Mouse (Mus musculus) left cerebral cortex, adult 2 months (tissue): ENCODE data around the gene Snx6. TPM values are rescaled to one million over a fixed set of nuclear protein-coding genes. Genes with fewer than 3 reads are reported as not detected.
"Not testable (repeated sequence)": the region's sequence is repeated elsewhere in the genome, so short reads cannot be mapped to it uniquely, and the experiment has no call there.

Experiments
- DNase-seq, 2 experiments: peaks; one replicate each; pipeline ENCODE4 v3.0.0; 2021 to 2022; ENCODE audit warnings: low spot score in 2 of 2, mixed read lengths in 1 of 2; ENCODE audit errors: extremely low spot score in 1 of 2
- H3K27ac ChIP-seq: fragments of 200-600 bp; 2 replicates; pipeline ENCODE4 v1.8.1; 2022
- H3K4me3 ChIP-seq: fragments of 200-600 bp; 2 replicates; pipeline ENCODE4 v1.8.1; 2022
- CTCF ChIP-seq: fragments of 200-600 bp; IDR thresholded peaks from 2 replicates; pipeline ENCODE4 v1.8.1; 2022; ENCODE audit warnings: antibody characterized with exemption, mild to moderate bottlenecking, moderate library complexity
- intact Hi-C: fragments of 180-260 bp; cut with DNase I; formaldehyde crosslinking; loops from one replicate; pipeline ENCODE4 v1.15.1; 2025
- total RNA-seq, 2 experiments: library from RNA; stranded (reverse); gene quantifications; 2 replicates each; pipeline ENCODE4 v1.2.3; 2021

Gene Snx6
- total RNA-seq, 2 experiments from 2014 or later, result 39.5 to 43.1 TPM

DNA sequence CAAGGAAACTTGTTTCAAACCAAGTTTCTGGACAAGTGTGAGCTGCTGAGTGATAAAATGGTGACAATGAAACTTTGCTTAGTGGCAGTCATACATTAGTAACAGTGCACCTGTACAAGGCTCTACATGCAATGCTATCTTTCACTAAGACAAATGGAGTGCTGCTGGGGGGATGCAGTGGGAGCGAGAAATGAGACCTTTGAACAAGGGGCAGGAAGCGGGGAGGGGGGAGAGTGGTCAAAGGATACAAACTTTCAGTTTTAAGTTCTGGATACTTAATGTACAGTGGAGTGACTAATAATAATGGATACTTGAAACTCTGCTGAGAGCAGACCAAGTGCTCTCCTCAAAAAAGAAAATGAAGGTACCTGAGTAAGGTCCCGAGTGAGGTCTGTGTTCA is 1.1 kb downstream of the Snx6 start:
- Histone ChIP-seq H3K4me3 (peak overlapping the region; percentile 98), H3K27ac (no peak overlapping the region)
- no peak for DNase-seq
- TF ChIP-seq CTCF, result no peak
- intact Hi-C loops, result loop anchor here (2.0 kb wide), 1 partner anchor 94 kb away; no protein-coding TSS in a partner anchor

DNA sequence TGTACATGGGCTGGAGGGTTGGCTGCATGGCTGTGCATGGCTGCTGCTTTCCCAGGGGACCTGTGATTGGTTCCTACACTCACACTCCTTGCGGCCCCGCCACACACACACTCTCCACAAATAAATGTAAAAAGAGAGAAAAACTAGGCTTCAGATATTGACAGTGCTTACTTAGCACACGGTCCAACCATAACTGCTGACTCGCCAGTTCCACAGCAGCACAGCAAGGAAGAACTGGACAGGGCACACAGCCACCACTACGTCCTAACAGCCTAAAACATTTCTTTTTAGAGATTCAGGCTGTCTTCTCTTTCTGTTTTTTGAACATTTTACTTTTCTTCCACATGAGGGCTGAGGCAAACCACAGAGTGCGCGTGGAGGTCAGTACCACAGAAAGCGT is 4.0 kb downstream of the Snx6 start:
- no peak for DNase-seq
- H3K4me3 ChIP-seq, result no peak overlapping the region
- intact Hi-C loops, result no loop called here
- H3K27ac ChIP-seq, result no peak overlapping the region
- TF ChIP-seq CTCF, result no peak

DNA sequence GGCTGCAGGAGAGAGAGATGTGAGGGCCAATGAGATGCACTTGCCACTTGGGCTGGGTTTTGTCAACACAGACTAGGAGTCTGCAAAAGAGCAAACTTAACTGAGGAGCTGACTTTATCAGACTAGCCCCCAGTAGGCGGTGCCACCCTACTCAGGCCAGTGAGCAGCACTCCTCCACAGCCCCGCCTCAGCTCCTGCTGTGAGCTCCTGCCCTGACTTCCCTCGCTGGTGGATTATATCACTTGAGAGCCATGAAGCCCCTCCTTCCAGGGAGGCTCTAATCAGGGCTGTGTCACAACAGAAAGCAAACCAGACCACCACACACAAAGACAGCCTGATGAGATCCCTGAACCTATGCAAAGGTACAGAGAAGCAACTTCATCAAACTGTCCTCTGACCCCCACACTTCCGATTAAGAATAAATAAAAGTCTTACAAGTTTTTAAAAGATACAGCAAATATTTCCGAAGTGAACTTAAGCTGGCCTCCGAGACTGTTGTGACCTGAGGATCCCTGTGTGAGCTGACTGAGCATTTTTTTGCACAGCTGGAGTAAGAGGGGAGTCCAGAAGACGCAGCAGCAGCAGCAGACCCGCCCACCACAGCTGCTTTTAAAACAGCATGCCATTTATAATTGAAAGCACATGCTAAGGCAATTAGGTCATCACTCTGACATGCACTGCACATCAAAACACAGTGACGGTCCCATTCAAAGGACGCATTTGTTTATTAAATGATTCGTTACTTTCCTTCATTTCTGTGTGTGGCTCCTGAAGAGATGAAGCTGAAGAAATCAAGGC is 6.0 kb downstream of the Snx6 start:
- intact Hi-C loops, result no loop called here

DNA sequence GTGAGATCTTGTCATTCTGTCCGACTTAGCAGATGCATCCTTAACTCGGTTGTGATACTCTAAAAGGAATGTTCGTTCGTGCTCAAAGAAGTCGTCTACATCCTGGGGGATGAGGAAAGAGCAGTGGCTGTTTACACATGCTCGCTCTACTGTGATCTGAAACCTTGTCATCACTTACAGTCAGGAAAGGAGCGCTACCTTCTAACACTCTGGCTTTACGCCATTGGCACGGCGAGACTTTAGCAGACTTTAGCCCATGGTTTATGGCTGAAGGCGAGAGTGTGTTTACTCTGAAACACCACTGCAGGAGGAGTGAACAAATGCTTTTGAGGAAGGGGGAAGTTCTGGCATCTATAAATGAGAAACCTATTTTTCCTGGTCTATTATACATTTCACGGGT is 31.9 kb downstream of the Snx6 start:
- DNase-seq, result no peak
- H3K27ac ChIP-seq, result no peak overlapping the region
- no peak overlapping the region for H3K4me3 ChIP-seq
- no peak for TF ChIP-seq CTCF
- intact Hi-C loops, result no loop called here

More for the DNA sequence above, 6.0 kb downstream of the Snx6 start:
- no peak for DNase-seq
- no peak overlapping the region for H3K4me3 ChIP-seq
- TF ChIP-seq CTCF, result no peak
- H3K27ac ChIP-seq, result peak overlapping the region; percentile 40

DNA sequence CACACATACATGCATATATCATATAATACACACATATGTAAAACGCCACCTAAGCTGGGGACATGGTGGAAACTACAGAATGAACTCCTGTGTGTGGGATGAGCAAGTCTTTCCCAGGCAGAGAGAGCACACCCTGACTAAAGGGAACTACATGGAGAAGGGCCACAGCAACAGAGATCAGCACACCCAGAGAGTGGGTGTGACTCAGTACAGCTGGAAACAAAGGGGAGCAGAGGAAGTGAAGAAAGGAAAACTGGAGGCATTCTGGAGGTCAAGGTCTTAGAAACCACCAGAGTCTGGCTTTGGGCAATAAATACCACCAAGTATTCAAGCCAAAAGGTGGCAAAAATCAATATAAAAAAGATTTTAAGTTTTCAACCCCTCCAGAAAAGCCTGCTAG is 34.8 kb downstream of the Snx6 start:
- no peak overlapping the region for H3K27ac ChIP-seq
- no peak overlapping the region for H3K4me3 ChIP-seq
- intact Hi-C loops, result no loop called here
- no peak for TF ChIP-seq CTCF
- DNase-seq, result no peak

DNA sequence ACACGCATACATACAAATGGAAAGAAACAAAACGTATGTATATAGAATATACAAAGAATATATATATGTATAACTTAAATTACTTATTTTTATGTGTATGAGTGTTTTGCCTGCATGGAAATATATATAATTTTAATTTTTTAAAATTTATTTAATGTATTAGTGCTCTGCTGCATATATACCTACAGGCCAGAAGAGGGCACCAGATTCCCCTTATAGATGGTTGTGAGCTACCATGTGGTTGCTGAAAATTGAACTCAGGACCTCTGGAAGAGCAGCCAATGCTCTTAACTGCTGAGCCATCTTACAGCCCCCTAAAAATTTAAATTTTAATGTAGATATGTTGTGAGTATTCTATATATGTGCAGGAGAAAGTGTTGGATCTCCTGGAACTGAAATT is 36.7 kb downstream of the Snx6 start:
- Histone ChIP-seq H3K27ac (no peak overlapping the region), H3K4me3 (no peak overlapping the region)
- DNase-seq, result no peak
- intact Hi-C loops, result no loop called here
- TF ChIP-seq CTCF, result peak; percentile 43

DNA sequence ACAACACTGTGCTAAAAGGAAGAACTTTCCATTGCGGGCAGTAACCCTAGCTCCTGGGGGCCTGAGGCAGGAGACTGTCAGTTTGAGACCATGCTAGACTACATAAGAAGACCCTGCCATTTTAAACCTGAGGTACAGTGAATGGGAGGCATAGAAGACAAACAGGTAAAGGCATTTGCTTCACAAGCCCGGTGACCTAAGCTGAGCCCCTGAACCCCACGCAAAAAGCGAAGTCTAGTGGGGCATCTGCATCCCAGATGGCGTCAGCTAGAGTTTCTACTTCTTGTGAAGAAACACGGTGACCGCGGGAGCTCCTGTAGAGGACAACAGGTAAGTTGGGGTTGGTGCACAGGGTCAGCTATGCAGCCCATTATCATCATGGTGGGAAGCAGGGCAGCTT is 46.9 kb downstream of the Snx6 start:
- no peak overlapping the region for H3K27ac ChIP-seq
- intact Hi-C loops, result no loop called here
- H3K4me3 ChIP-seq, result no peak overlapping the region
- no peak for DNase-seq
- no peak for TF ChIP-seq CTCF

DNA sequence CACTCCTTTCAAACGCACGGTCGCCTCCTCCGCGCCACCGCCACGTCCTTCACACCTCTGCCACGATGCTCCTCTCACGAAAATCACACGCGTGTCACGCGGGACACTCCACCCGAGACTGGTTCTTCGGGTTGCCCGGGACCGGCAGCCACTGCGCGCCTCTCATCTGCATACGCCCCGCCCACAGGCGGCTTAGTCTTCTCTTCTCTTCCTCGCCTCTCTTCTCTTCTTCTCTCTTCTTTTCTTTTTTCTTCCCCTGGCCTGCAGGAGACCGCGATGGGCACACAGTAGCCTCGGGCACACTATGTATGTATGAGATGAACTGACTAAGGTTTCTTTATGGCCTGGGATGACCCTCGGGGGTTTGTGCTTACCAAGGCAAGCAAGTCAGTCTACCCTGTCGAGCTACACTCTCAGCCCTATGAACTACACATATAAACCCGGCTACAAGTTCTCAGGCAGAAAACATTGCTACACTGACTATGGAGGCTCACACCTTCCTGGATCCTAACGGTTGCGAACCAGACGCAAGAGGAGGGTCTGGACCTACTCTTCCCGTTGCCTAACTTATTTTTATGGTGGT is 56.8 kb downstream of the Snx6 start:
- H3K27ac ChIP-seq, result peak overlapping the region; percentile 78; the same call in 1 of the 2 replicates
- intact Hi-C loops, DNase-seq: not testable (repeated sequence)
- H3K4me3 ChIP-seq, result peak overlapping the region; percentile 37

DNA sequence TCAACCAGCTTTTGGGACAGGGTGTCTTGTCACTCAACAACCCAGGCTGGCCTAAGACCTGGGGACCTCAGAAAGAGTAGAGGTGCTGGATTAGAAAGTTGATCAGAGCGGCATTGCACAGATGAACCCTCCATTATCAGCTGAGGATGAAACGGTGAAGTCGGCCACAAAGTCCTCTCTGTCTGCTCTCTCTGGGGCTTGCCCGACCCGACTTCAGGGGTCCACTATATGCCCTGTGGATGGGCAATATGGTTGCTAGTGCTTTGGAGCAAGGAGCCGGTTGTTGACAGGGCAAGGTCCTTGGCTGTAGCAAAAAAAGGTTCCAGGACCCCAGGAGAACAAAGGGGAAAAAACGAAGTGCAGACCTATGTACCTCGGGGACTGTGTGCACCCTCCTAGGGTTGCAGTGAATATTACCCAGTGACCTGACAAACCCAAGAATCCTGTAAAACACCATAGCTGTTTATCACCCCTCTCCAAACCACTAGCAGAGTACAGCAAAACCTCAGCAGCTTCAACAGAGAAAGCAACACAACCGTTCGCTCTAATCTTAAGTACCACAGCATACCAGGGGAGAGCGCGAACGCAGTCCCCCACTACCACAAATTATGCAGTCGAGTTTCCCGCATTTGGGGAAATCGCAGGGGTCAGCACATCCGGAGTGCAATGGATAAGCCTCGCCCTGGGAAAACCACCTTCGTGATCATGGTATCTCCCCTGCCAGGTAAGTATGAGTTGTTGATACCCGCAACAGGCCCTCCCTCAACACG is 57.4 kb downstream of the Snx6 start:
- intact Hi-C loops, DNase-seq, H3K27ac ChIP-seq, H3K4me3 ChIP-seq: not testable (repeated sequence)

DNA sequence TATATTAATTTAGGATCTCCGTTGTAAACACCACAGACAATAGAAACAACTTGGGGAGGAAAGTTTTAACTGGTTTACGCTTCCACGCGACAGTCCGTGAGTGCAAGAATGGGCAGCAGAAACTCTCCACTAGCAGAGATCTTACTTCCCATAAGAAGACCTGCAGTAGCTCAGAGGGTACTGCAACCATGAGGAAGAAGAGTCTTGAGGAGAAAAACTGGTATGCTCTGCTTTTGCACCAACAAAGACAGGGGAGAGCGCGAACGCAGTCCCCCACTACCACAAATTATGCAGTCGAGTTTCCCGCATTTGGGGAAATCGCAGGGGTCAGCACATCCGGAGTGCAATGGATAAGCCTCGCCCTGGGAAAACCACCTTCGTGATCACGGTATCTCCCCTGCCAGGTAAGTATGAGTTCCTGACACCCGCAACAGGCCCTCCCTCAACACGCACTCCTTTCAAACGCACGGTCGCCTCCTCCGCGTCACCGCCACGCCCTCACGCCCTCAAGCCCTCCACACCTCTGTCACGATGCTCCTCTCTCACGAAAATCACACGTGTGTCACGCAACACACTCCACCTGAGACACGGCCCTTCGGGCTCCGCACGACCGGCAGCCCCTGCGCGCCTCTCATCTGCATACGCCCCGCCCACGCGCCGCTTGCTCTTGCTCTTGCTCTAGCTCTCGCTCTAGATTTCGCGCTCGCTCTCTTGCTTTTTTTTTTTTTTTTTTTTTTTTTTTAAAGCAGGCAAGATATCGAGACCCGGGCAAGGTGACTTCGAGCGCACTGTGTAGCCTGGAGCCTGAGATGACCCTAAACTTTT is 61.0 kb downstream of the Snx6 start:
- H3K4me3 ChIP-seq, intact Hi-C loops, H3K27ac ChIP-seq, DNase-seq: not testable (repeated sequence)

DNA sequence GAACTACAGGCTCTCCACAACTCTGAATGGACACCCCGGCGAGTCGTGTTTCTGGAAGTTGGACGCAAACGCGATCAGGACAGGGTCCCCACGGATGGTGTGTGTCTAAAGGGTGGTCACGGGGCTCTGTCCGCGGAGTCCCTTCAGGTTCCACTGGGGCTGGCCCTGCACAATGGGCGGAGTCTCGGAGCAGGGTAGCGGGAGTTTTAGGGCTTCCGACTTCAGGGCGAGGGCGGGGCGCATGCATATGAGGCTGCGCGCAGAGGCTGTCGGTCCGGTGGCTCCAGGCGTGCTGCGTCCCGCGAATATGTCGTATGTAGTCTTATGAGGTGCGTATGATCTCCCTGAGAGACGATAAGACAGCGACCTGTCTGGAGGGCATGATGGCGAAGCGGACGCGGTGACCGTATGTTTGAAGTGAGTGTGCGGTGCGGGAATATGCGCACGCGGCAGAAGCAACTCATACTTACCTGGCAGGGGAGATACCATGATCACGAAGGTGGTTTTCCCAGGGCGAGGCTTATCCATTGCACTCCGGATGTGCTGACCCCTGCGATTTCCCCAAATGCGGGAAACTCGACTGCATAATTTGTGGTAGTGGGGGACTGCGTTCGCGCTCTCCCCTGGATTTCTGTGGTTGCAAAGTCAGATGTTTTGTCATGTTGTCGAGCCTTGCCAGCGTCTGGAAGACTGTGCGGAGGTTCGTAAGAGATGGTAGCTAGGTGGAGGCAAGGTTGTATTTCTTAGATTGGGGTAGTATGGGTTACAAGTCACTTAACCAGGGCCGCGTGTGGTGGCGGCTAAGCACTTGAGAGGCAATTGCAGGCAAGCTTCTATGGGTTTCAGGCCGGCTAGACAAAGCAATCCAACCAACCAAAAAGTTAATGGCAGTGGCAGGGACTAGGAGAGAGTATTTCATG is 66.1 kb downstream of the Snx6 start:
- H3K27ac ChIP-seq, DNase-seq, H3K4me3 ChIP-seq, intact Hi-C loops: not testable (repeated sequence)

DNA sequence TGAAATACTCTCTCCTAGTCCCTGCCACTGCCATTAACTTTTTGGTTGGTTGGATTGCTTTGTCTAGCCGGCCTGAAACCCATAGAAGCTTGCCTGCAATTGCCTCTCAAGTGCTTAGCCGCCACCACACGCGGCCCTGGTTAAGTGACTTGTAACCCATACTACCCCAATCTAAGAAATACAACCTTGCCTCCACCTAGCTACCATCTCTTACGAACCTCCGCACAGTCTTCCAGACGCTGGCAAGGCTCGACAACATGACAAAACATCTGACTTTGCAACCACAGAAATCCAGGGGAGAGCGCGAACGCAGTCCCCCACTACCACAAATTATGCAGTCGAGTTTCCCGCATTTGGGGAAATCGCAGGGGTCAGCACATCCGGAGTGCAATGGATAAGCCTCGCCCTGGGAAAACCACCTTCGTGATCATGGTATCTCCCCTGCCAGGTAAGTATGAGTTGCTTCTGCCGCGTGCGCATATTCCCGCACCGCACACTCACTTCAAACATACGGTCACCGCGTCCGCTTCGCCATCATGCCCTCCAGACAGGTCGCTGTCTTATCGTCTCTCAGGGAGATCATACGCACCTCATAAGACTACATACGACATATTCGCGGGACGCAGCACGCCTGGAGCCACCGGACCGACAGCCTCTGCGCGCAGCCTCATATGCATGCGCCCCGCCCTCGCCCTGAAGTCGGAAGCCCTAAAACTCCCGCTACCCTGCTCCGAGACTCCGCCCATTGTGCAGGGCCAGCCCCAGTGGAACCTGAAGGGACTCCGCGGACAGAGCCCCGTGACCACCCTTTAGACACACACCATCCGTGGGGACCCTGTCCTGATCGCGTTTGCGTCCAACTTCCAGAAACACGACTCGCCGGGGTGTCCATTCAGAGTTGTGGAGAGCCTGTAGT is 76.4 kb downstream of the Snx6 start:
- H3K27ac ChIP-seq, intact Hi-C loops, DNase-seq, H3K4me3 ChIP-seq: not testable (repeated sequence)

DNA sequence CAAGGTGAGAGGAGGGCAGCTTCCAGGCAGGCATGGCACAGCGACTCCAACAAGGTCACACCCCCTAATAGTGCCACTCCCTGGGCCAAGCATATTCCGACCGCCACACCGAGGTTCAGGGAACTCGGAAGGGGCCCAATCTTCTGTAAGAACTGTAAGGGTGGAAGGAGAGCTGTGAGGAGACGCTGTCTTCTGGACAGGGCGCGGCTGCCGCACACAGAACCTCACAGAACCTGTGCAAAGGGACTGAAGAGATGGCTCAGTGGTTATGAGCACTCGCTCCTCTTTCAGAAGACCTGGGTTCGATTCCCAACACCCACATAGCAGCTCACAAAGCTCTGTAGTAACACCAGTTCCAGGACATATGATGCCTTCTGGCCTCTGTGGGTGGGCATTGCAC is 78.0 kb downstream of the Snx6 start:
- DNase-seq, H3K4me3 ChIP-seq, intact Hi-C loops, H3K27ac ChIP-seq: not testable (repeated sequence)

DNA sequence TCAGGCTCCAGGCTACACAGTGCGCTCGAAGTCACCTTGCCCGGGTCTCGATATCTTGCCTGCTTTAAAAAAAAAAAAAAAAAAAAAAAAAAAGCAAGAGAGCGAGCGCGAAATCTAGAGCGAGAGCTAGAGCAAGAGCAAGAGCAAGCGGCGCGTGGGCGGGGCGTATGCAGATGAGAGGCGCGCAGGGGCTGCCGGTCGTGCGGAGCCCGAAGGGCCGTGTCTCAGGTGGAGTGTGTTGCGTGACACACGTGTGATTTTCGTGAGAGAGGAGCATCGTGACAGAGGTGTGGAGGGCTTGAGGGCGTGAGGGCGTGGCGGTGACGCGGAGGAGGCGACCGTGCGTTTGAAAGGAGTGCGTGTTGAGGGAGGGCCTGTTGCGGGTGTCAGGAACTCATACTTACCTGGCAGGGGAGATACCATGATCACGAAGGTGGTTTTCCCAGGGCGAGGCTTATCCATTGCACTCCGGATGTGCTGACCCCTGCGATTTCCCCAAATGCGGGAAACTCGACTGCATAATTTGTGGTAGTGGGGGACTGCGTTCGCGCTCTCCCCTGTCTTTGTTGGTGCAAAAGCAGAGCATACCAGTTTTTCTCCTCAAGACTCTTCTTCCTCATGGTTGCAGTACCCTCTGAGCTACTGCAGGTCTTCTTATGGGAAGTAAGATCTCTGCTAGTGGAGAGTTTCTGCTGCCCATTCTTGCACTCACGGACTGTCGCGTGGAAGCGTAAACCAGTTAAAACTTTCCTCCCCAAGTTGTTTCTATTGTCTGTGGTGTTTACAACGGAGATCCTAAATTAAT is 81.5 kb downstream of the Snx6 start:
- peak; percentile 45 to 49 for DNase-seq
- intact Hi-C loops, H3K27ac ChIP-seq, H3K4me3 ChIP-seq: not testable (repeated sequence)
